Comparison of ENCODE assay signal across 18 mouse cellular contexts in genomic region chr7:16846775-16847174, GRCm38 (mm10). TPM values are rescaled to one million over a fixed set of nuclear protein-coding genes. Genes with fewer than 3 reads are reported as not detected.
"Had no signal": no experiment of that assay in that cellular context is flagged by ENCODE, and none has a peak within 500 bp of the region (broad histone marks: within the 10 kb centered on the region; RNA-seq: fewer than 3 reads in every experiment).

No protein-coding gene starts in this region.

- H3K4me3 ChIP-seq: intestine, embryonic 15.5 days; layer of hippocampus, adult 2 months; left cerebral cortex, adult 2 months; limb, embryonic 12.5 days; liver, embryonic 13.5 days had no signal

- H3K27ac ChIP-seq: heart, embryonic 10.5 days; hindbrain, embryonic 14.5 days; intestine, embryonic 15.5 days; left cerebral cortex, adult 2 months; limb, embryonic 10.5 days; liver, embryonic 13.5 days had no signal

- DNase-seq: gastrocnemius, postnatal 10 days; gastrocnemius, postnatal 25 days; heart, postnatal 14 days; heart, postnatal 36 days; kidney, adult 18-20 months; kidney, adult 8-10 months; kidney, postnatal 10 days; kidney, postnatal 25 days; kidney, postnatal 4 days; liver; liver, embryonic 13.5 days had no signal

RNA-seq across cellular contexts. Expression of gene Gng8, which starts 44.8 kb away (rescaled TPM):
- total RNA-seq: gastrocnemius, postnatal 25 days had no signal
